Mouse (Mus musculus): ENCODE results near the gene Ifi206. TPM values are rescaled to one million over a fixed set of nuclear protein-coding genes. Genes with fewer than 3 reads are reported as not detected.

The Ifi206 gene
- polyA plus RNA-seq, 1 experiment from 2014 or later, result 0.18 TPM

DNA sequence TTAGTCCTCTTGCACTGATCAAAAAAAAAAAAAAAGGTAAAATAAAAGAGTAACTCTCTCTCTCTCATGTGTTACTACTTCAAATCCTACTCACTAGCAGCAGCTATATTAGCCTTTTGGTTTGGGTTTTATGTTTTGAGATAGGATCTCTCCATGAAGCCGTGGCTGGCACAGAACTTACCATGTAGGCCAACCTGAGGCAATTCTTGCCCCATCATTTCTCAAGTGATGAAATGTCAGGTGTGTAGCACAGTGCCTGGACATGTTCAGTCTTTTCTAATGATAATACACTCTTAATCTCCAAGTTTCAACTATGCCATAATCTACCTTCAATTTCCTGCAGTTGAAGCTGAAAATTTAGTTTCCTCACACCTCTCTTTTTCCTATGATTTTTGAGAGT, 47.8 kb downstream of the Ifi206 start:
- Histone ChIP-seq H3K4me3 (replicated peaks) (no peak overlapping the region), H3K4me1 (no peaks in the 10 kb centered on the region), H3K9me3 (no peaks in the 10 kb centered on the region), H3K27ac (no peak overlapping the region), H3K9ac (no peak overlapping the region), H3K27me3 (replicated peaks) (no peaks in the 10 kb centered on the region), H3K4me2 (no peak overlapping the region), H3K36me3 (no peaks in the 10 kb centered on the region)
- ATAC-seq (ENCODE audit: insufficient read depth, low FRiP score, low read depth), result no peak
- 77% methylated on average over 1 of the region's 1 CpGs for WGBS

DNA sequence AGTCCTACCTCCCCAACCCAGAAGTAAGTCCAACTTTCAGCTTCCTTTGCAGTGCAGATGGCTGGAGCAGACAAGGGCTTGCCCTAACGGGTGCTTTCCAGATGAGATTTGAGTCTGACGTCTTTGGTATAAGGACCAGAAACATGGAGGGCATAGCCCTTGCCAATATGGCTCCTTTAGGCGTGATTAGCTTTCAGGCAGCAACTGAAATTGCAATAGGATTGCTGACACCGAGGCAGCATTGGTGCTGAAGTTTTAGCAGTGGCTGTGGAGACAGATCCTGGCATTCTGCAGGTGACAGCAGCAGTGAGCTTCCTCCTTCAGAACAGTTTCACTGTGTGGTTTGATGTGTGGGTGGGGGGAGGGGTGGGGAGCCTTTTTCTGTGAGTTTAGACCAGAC, 49.6 kb downstream of the Ifi206 start:
- H3K4me3 ChIP-seq (replicated peaks), result no peak overlapping the region
- no peak for ATAC-seq (ENCODE audit: insufficient read depth, low FRiP score, low read depth)
- WGBS, result 67% methylated on average over 4 of the region's 4 CpGs
- H3K27me3 ChIP-seq (replicated peaks), result no peaks in the 10 kb centered on the region
- H3K9ac ChIP-seq, result no peak overlapping the region
- no peaks in the 10 kb centered on the region for H3K36me3 ChIP-seq
- no peak overlapping the region for H3K27ac ChIP-seq
- H3K9me3 ChIP-seq, result no peaks in the 10 kb centered on the region
- H3K4me2 ChIP-seq, result no peak overlapping the region
- no peaks in the 10 kb centered on the region for H3K4me1 ChIP-seq

DNA sequence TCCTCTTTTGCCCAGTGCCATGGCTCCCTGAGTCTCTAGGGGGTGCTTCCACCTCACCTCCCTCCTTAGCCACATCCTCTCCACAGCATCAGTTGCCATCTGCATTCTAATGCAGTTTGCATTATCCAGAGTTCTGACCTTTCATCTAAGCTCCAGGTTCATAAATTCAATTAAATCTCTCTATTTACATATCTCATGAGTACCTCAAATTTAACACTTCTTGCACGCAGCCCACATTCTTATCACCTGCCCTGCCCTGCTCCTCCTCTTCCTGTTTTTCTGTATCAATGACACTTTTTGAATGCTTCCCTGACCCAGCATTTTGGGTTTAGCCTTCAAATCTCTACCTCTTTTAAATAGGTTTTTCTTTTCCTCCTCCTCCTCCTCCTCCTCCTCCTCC, 50.2 kb downstream of the Ifi206 start:
- Histone ChIP-seq H3K9ac (no peak overlapping the region), H3K27me3 (replicated peaks) (no peaks in the 10 kb centered on the region), H3K9me3 (no peaks in the 10 kb centered on the region), H3K36me3 (no peaks in the 10 kb centered on the region), H3K4me3 (replicated peaks) (no peak overlapping the region), H3K27ac (no peak overlapping the region), H3K4me1 (no peaks in the 10 kb centered on the region), H3K4me2 (no peak overlapping the region)
- 57% methylated on average over 1 of the region's 1 CpGs for WGBS
- ATAC-seq (ENCODE audit: insufficient read depth, low FRiP score, low read depth), result no peak

DNA sequence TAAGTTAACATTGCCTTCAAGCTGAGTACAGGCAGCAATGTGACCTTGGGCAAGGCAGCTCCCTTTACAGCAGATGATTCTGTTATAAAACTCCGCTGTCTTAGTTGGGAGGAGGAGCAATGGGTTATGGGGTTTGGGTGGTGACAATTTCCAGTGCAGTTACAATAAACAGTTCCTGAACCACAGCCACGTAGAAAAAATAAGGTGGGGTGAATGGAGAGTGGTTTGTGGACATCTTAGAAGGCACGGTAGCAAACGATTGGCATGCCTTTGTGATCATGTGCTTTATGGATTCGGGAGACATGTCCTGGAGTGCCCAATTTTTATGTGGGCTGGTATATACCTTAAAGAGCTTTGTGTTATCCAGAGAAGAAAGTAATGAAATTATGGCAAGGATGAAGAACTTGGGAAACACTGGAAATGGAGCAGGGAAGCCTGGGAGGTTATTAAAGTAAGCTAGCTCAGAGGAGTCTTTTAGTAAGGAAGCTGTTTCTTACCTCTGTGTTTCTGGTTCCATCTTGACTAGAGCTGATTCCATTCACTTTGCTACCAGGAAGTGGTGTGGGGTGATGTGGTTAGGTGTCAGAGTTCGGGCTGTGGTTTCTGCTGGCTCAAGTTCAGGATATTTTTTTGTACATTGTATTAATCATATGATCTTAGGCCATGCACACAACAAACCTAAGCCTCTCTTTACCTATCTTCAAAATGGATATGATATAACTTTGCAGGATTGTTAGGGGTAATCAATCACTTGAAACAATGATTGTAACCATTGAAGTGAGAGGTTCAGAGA, 53.5 kb downstream of the Ifi206 start:
- Histone ChIP-seq H3K27me3 (replicated peaks) (no peaks in the 10 kb centered on the region), H3K4me1 (no peaks in the 10 kb centered on the region), H3K9ac (no peak overlapping the region), H3K4me3 (replicated peaks) (no peak overlapping the region), H3K27ac (no peak overlapping the region), H3K4me2 (no peak overlapping the region), H3K9me3 (no peaks in the 10 kb centered on the region), H3K36me3 (no peaks in the 10 kb centered on the region)
- 62% methylated on average over 6 of the region's 6 CpGs for WGBS
- no peak for ATAC-seq (ENCODE audit: insufficient read depth, low FRiP score, low read depth)

DNA sequence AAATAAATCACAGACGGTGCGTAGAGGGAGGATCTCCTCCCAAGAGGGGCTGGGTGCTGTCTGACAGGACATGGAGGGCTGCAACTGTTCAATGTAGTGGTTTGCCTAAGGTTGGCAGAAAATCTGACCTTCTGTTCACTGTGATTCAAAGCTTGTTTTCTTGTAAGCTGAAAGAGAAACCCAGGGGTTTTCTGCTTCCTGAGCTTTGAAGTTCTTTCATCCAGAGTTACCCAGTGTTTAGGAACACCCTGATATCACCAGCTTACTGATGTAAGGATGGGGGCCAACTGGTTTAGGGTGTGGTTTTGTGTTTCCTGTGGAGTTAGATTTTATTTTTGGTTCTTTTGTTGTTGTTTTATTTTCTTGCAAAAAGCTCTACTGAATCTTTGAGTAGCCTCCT, 58.4 kb downstream of the Ifi206 start:
- Histone ChIP-seq H3K9ac (no peak overlapping the region), H3K9me3 (no peaks in the 10 kb centered on the region), H3K4me3 (replicated peaks) (no peak overlapping the region), H3K4me2 (no peak overlapping the region), H3K36me3 (no peaks in the 10 kb centered on the region), H3K4me1 (no peaks in the 10 kb centered on the region), H3K27me3 (replicated peaks) (no peaks in the 10 kb centered on the region), H3K27ac (no peak overlapping the region)
- ATAC-seq (ENCODE audit: insufficient read depth, low FRiP score, low read depth), result no peak
- WGBS, result 72% methylated on average over 2 of the region's 2 CpGs

DNA sequence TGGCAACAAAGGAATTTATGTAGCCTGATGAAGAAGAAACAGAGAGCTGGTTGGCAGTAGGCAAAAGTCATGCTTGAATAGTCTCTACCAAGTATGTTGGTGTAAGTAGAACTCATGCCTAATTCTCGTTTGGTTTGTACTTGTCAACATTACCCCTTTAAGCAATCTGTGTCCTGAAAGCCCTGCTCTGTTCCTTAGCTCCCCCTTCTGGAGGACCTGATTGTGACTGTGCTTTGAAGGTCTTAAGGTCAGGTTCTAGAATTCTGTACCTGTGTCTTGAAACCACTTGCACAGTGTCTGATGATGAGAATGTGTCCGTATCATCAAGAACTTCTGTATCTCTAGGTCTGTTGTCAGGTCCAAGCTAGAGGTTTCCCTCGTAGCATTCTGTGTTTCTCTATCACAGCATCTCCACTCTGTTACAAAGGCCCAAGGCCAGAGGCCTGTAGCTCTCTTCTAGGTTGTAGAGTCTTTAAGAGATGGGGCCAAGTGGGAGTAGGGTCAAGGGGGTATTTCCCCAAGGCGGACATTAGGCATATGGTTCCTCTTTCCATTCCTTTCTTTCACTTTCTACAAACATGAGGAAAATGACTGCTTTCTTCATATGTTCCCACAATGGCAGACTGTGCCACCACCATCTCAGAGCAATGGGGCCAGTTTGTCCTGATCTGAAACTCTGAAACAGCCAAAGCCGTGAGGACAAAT, 60.7 kb downstream of the Ifi206 start:
- WGBS, result 78% methylated on average over 5 of the region's 5 CpGs
- Histone ChIP-seq H3K36me3 (no peaks in the 10 kb centered on the region), H3K4me1 (no peaks in the 10 kb centered on the region), H3K9ac (no peak overlapping the region), H3K9me3 (no peaks in the 10 kb centered on the region), H3K27me3 (replicated peaks) (no peaks in the 10 kb centered on the region), H3K4me2 (no peak overlapping the region), H3K4me3 (replicated peaks) (no peak overlapping the region), H3K27ac (no peak overlapping the region)
- no peak for ATAC-seq (ENCODE audit: insufficient read depth, low FRiP score, low read depth)

DNA sequence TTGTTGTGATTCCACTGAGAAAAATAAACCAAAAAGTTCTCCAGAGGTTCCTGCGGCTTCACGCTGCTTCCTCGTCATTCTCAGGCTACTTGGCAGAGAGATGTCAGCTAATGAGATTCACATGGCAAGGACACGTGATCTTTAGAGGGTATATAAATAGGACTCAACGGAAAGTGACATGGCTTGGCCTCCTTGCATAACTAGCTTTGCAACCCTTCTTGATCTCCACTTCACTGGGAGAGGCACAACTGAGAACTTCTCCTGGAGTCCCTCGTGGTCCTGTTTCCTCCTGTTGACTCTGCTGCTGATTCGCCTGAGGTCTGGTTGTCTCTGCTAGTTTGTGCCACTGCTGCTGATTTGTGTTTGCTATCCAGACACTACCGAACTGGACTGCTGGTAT, 63.5 kb downstream of the Ifi206 start:
- 79% methylated on average over 8 of the region's 8 CpGs for WGBS
- no peaks in the 10 kb centered on the region for H3K4me1 ChIP-seq
- H3K9ac ChIP-seq, result no peak overlapping the region
- no peaks in the 10 kb centered on the region for H3K9me3 ChIP-seq
- ATAC-seq (ENCODE audit: insufficient read depth, low FRiP score, low read depth), result no peak
- H3K4me3 ChIP-seq (replicated peaks), result no peak overlapping the region
- no peaks in the 10 kb centered on the region for H3K27me3 ChIP-seq (replicated peaks)
- H3K36me3 ChIP-seq, result no peaks in the 10 kb centered on the region
- no peak overlapping the region for H3K27ac ChIP-seq
- H3K4me2 ChIP-seq, result no peak overlapping the region

DNA sequence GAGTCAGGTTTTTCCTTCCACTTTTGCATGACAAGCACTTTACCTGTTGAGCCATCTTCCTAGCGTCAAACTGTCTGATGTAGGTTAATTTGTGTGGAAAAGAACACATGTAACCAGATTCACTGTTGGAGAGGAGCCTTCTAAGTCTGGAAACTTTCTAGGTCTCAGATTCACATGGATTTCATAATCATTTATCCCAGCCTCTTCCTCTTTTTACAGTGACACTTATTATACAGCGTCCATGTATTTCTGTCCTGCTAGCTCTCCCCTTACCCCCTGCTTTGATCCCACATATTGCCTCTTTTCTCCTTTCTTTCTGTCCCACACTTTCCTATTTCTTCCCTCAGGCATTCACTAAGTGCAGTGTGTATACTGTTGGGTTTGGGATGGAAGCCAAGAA, 64.5 kb downstream of the Ifi206 start:
- no peak for ATAC-seq (ENCODE audit: insufficient read depth, low FRiP score, low read depth)
- Histone ChIP-seq H3K27ac (no peak overlapping the region), H3K9me3 (no peaks in the 10 kb centered on the region), H3K36me3 (no peaks in the 10 kb centered on the region), H3K9ac (no peak overlapping the region), H3K4me3 (replicated peaks) (no peak overlapping the region), H3K4me1 (no peaks in the 10 kb centered on the region), H3K4me2 (no peak overlapping the region), H3K27me3 (replicated peaks) (no peaks in the 10 kb centered on the region)
- 64% methylated on average over 2 of the region's 2 CpGs for WGBS

DNA sequence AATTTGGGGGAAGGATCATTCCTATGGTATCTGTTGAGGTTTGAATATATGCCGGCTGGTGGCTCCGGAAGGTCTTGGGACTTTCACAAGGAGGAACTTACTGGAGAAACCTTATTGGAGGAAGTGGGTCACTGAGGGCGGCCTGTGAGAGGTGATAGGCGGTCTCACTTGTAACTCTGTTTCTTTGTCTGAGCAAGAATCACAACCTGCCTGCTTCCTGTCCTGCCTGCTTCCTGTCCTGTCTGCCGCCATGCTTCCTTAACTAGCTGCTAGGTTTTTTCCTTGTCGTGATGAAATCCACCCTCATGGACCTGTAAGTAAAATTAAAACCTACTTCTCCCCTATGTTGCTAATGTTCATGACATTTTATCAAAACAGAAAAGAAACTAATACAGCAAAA, 70.5 kb downstream of the Ifi206 start:
- H3K4me2 ChIP-seq, result no peak overlapping the region
- H3K36me3 ChIP-seq, result no peaks in the 10 kb centered on the region
- no peak overlapping the region for H3K9ac ChIP-seq
- no peak for ATAC-seq (ENCODE audit: insufficient read depth, low FRiP score, low read depth)
- H3K9me3 ChIP-seq, result no peaks in the 10 kb centered on the region
- no peak overlapping the region for H3K27ac ChIP-seq
- no peak overlapping the region for H3K4me3 ChIP-seq (replicated peaks)
- WGBS, result 74% methylated on average over 6 of the region's 6 CpGs
- no peaks in the 10 kb centered on the region for H3K27me3 ChIP-seq (replicated peaks)
- no peaks in the 10 kb centered on the region for H3K4me1 ChIP-seq

DNA sequence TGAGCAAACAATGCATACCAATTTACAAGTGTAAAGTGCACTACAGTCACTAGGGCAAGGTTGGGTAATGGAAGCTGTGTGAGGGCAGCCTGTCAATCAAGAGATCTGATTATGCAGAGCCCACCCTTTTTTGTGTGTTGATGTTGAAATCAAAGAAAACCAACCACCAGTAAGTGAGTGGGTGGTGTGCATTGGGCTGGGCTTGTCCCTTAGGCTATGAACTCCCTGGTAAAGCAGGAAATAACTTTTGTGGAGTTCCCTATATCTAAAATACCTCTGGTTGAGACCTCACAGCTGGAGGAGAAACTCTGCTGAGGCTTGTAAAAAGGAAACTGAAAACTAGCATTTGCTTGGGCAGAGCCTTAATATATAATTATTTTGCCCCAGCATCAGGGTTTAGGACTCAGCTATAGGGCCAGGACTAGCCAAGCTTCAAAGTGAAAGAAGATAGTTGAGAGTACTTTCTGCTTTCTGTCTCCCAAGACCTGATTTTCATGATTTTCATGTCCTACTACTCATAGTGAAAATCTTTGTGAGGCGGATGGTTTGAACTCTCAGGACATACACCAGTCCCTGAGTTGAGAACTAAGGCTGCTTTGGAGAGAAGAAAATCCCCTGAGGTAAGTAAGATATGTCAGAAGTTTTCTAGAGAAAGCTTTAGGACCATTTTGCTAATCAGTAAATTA, 71.8 kb downstream of the Ifi206 start:
- no peak overlapping the region for H3K4me3 ChIP-seq (replicated peaks)
- H3K27ac ChIP-seq, result no peak overlapping the region; the same call in 1 of the 2 replicates
- H3K36me3 ChIP-seq, result no peaks in the 10 kb centered on the region
- ATAC-seq (ENCODE audit: insufficient read depth, low FRiP score, low read depth), result peak; percentile 77
- H3K4me1 ChIP-seq, result no peaks in the 10 kb centered on the region
- H3K9me3 ChIP-seq, result no peaks in the 10 kb centered on the region
- no peak overlapping the region for H3K9ac ChIP-seq
- WGBS, result 73% methylated on average over 1 of the region's 1 CpGs
- no peak overlapping the region; the same call in 1 of the 2 replicates for H3K4me2 ChIP-seq
- no peaks in the 10 kb centered on the region for H3K27me3 ChIP-seq (replicated peaks)

DNA sequence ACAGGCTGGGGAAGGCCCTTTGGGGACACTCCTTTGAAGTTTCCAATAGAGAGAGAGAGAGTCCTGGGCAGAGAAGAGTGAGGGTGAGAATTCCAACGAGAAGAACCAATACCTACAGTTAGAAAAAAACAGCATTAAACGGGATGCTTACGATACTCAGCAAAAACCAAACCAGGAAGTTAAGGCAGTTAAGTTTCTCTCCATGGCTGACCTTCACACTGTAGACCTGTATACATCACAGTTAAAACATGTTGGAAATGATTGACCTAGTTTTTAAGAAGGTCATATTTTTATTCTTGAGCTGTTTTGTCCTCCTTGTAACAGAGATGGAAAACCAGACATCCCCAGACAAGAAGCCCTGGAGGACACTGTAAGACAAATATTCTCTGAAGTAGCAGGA, 72.3 kb downstream of the Ifi206 start:
- Histone ChIP-seq H3K4me2 (no peak overlapping the region), H3K27ac (no peak overlapping the region), H3K4me3 (replicated peaks) (no peak overlapping the region), H3K36me3 (no peaks in the 10 kb centered on the region), H3K4me1 (no peaks in the 10 kb centered on the region), H3K9me3 (no peaks in the 10 kb centered on the region), H3K9ac (no peak overlapping the region), H3K27me3 (replicated peaks) (no peaks in the 10 kb centered on the region)
- 78% methylated on average over 3 of the region's 3 CpGs for WGBS
- ATAC-seq (ENCODE audit: insufficient read depth, low FRiP score, low read depth), result peak; percentile 14; the same call in 1 of the 2 replicates
